Mouse (Mus musculus) myocyte (in vitro differentiated cells): ENCODE results near the gene Khk.

Experiments used
- CEBPB ChIP-seq: IDR thresholded peaks from 2 replicates; pipeline ENCODE4 v1.6.1; 2011; ENCODE audit warnings: mild to moderate bottlenecking, moderate library complexity; ENCODE audit not compliant: poor library complexity, insufficient read depth, severe bottlenecking
- E2F4 ChIP-seq: IDR thresholded peaks from one replicate; pipeline ENCODE4 v1.6.1; 2011; ENCODE audit warnings: mild to moderate bottlenecking, control low read depth, moderate library complexity; ENCODE audit not compliant: insufficient read depth
- MAX ChIP-seq: IDR thresholded peaks from one replicate; pipeline ENCODE4 v1.6.1; 2011; ENCODE audit warnings: low read depth, mild to moderate bottlenecking, control low read depth
- MYOD1 ChIP-seq, 3 experiments: IDR thresholded peaks; one replicate each; pipeline ENCODE4 v1.6.1; 2011; ENCODE audit warnings: control low read depth in 2 of 3, low read depth in 2 of 3, mild to moderate bottlenecking in 2 of 3, moderate library complexity in 1 of 3; ENCODE audit not compliant: insufficient read length in 2 of 3, control insufficient read depth in 1 of 3
- MYOG ChIP-seq, 3 experiments: IDR thresholded peaks; one replicate each; pipeline ENCODE4 v1.6.1; 2011; ENCODE audit warnings: control low read depth in 2 of 3, low read depth in 2 of 3, mild to moderate bottlenecking in 2 of 3; ENCODE audit not compliant: insufficient read length in 2 of 3, control insufficient read depth in 1 of 3, insufficient read depth in 1 of 3
- POLR2A ChIP-seq: IDR thresholded peaks from one replicate; pipeline ENCODE4 v1.6.1; 2011; ENCODE audit warnings: low read depth, mild to moderate bottlenecking, control low read depth, moderate library complexity; ENCODE audit not compliant: insufficient read length
- POLR2AphosphoS2 ChIP-seq: IDR thresholded peaks from one replicate; pipeline ENCODE4 v1.6.1; 2011; ENCODE audit warnings: low read depth, control low read depth; ENCODE audit not compliant: insufficient read length
- REST ChIP-seq: IDR thresholded peaks from one replicate; pipeline ENCODE4 v1.6.1; 2011; ENCODE audit warnings: mild to moderate bottlenecking, control low read depth, moderate library complexity; ENCODE audit not compliant: insufficient read depth, insufficient read length
- SRF ChIP-seq: IDR thresholded peaks from one replicate; pipeline ENCODE4 v1.6.1; 2011; ENCODE audit warnings: low read depth; ENCODE audit not compliant: control insufficient read depth, insufficient read length
- TCF12 ChIP-seq: IDR thresholded peaks from one replicate; pipeline ENCODE4 v1.6.1; 2011; ENCODE audit warnings: mild to moderate bottlenecking, control low read depth; ENCODE audit not compliant: poor library complexity, insufficient read depth, severe bottlenecking
- TCF3 ChIP-seq: IDR thresholded peaks from one replicate; pipeline ENCODE4 v1.6.1; 2011; ENCODE audit warnings: low read depth, control low read depth; ENCODE audit not compliant: insufficient read length
- USF1 ChIP-seq: IDR thresholded peaks from one replicate; pipeline ENCODE4 v1.6.1; 2011; ENCODE audit warnings: low read depth, mild to moderate bottlenecking, control low read depth, moderate library complexity

- TF ChIP-seq POLR2A (no peak), POLR2AphosphoS2 (no peak), CEBPB (no peak), SRF (no peak), MAX (no peak), E2F4 (no peak), MYOG (IDR thresholded peaks at IDR 0.05; ENCODE audit: control insufficient read depth in 1 of 3, insufficient read depth in 1 of 3, insufficient read length in 2 of 3, low read depth in 2 of 3) (no peak), MYOD1 (IDR thresholded peaks at IDR 0.05; ENCODE audit: control insufficient read depth in 1 of 3, insufficient read length in 2 of 3, low read depth in 2 of 3) (no peak), TCF12 (no peak), TCF3 (no peak), USF1 (no peak), REST (no peak)
These were observed 47.2 kb downstream of the Khk start, which contains the start of gene Tcf23 for GRCm38 (mm10) chr5:30968416-30968815.
